Mouse (Mus musculus): Measurements from ENCODE around the gene Lrrc38.
A peak's percentile ranks its signal among the peaks of the same experiment; 100 is the strongest.

DNA sequence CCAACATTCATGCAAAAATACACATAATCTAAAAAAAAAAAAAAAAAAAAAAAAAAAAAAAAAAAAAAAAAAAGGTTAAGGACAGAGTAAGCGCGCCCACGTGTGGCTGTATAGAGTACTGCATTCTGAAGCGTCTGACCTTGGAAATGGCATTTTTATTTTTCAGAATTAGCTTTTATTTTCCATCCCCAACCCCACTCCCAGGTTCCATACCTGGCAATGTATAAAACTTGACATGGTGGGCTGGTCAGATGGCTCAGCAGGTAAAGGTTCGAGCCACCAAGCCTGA lies 31.1 kb downstream of the Lrrc38 start:
- TF ChIP-seq CTCF (IDR thresholded peaks at IDR 0.05; ENCODE audit: low read depth), result peak; percentile 66
- TF ChIP-seq EP300 (IDR thresholded peaks at IDR 0.05; ENCODE audit: low read depth), result no peak
